In the genomic region with DNA sequence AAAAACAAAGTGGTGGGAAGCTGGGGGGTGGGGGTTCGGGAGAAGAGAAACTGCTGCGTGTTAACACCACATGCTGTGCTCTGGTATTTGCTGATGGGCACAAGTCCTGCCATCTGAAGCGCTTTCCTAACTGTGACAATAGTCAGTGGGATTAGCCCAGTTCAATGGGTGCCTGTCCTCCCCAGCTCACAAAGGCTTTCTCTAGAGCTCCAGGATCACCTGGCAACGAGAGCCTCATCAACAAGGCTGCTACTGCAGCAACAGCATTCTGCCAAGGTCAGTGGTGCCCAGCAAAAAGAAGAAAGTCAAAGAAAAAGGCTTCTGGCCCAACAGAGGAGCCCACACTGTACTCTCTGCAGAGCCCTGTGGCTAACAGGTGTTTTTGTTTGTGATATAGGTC, we compare ENCODE assay signal across 22 mouse cellular contexts. TPM values are rescaled to one million over a fixed set of nuclear protein-coding genes. Genes with fewer than 3 reads are reported as not detected.
DNase-seq lines count a peak whose midpoint lies in the region; ATAC-seq and TF ChIP-seq lines count a peak whose summit lies in the region.
"Had no signal": no experiment of that assay in that cellular context is flagged by ENCODE, and none has a peak within 500 bp of the region (broad histone marks: within the 10 kb centered on the region; RNA-seq: fewer than 3 reads in every experiment).

No protein-coding gene starts in this region.

- no peaks in the 10 kb centered on the region for H3K36me3 ChIP-seq in forebrain, postnatal 0 days (ENCODE audit: insufficient read depth)
- no peaks in the 10 kb centered on the region for H3K36me3 ChIP-seq in forebrain, embryonic 13.5 days (ENCODE audit: poor library complexity, severe bottlenecking)
- no peaks in the 10 kb centered on the region for H3K36me3 ChIP-seq in midbrain, postnatal 0 days (ENCODE audit: insufficient read depth, low read length)
- H3K36me3 ChIP-seq: embryonic facial prominence, embryonic 10.5 days; heart, embryonic 12.5 days; midbrain, embryonic 12.5 days had no signal

- WGBS in forebrain, postnatal 0 days, result 4% methylated on average over 4 of the region's 4 CpGs
- 3% methylated on average over 4 of the region's 4 CpGs for WGBS in forebrain, embryonic 13.5 days
- WGBS in lung, adult 2 months, result 64% methylated on average over 4 of the region's 4 CpGs
- WGBS in midbrain, postnatal 0 days, result 7% methylated on average over 4 of the region's 4 CpGs
- WGBS in cerebellum, adult 2 months, result 23% methylated on average over 4 of the region's 4 CpGs

- no peaks in the 10 kb centered on the region for H3K27me3 ChIP-seq in forebrain, postnatal 0 days (ENCODE audit: insufficient read depth, low read length)
- H3K27me3 ChIP-seq in forebrain, embryonic 13.5 days, result no peaks in the 10 kb centered on the region
- H3K27me3 ChIP-seq in midbrain, postnatal 0 days (ENCODE audit: insufficient read depth, low read length), result no peaks in the 10 kb centered on the region
- H3K27me3 ChIP-seq in cerebellum, adult 2 months (ENCODE audit: control insufficient read depth, insufficient read depth, low read length), result no peaks in the 10 kb centered on the region
- H3K27me3 ChIP-seq: heart, embryonic 12.5 days; midbrain, embryonic 12.5 days had no signal

- DNase-seq in forebrain, postnatal 0 days, result no peak
- DNase-seq in lung, postnatal 36 days, result peak; percentile 18
- DNase-seq in lung, adult 2 months, result no peak
- peak; percentile 48 for DNase-seq in adrenal gland, postnatal 14 days
- peak; percentile 50 for DNase-seq in midbrain, postnatal 0 days (ENCODE audit: low spot score)
- no peak for DNase-seq in cerebellum, adult 2 months
- DNase-seq: cerebellum, adult 11-12 months; cerebellum, postnatal 36 days; gastrocnemius, adult 2 months; heart, postnatal 36 days; kidney, adult 2 months; kidney, postnatal 25 days; thymus, postnatal 14 days had no signal

- TF ChIP-seq POLR2A in lung, adult 2 months (IDR thresholded peaks at IDR 0.05; ENCODE audit: borderline replicate concordance, extremely low read depth, low read depth, low read length), result no peak
- TF ChIP-seq POLR2A in cerebellum, adult 2 months (IDR thresholded peaks at IDR 0.05; ENCODE audit: borderline replicate concordance, insufficient read depth, low read length), result no peak

- no peaks in the 10 kb centered on the region for H3K4me1 ChIP-seq in forebrain, postnatal 0 days (ENCODE audit: insufficient read depth)
- peaks cover 7% of the 10 kb centered on the region for H3K4me1 ChIP-seq in forebrain, embryonic 13.5 days
- H3K4me1 ChIP-seq in lung, adult 2 months (ENCODE audit: control insufficient read depth, insufficient read depth, low read length), result peaks cover 6% of the 10 kb centered on the region
- no peaks in the 10 kb centered on the region; the same call in 1 of the 2 replicates for H3K4me1 ChIP-seq in midbrain, postnatal 0 days (ENCODE audit: insufficient read depth, low read length)
- H3K4me1 ChIP-seq in cerebellum, adult 2 months (ENCODE audit: control insufficient read depth, insufficient read depth, low read length), result no peaks in the 10 kb centered on the region

- peak; percentile 50 for ATAC-seq in forebrain, postnatal 0 days
- no peak for ATAC-seq in forebrain, embryonic 13.5 days
- peak; percentile 56 for ATAC-seq in midbrain, postnatal 0 days (ENCODE audit: low FRiP score)
- no peak for ATAC-seq in erythroblast, adult 5-6 weeks (replicated peaks; ENCODE audit: low FRiP score, poor library complexity, severe bottlenecking)

- no peaks in the 10 kb centered on the region for H3K9me3 ChIP-seq in forebrain, postnatal 0 days (ENCODE audit: low read length)
- H3K9me3 ChIP-seq in forebrain, embryonic 13.5 days (replicated peaks), result no peaks in the 10 kb centered on the region
- no peaks in the 10 kb centered on the region for H3K9me3 ChIP-seq in midbrain, postnatal 0 days (ENCODE audit: low read length)
- H3K9me3 ChIP-seq: embryonic facial prominence, embryonic 10.5 days; heart, embryonic 12.5 days; midbrain, embryonic 12.5 days had no signal

- H3K4me2 ChIP-seq in forebrain, postnatal 0 days (ENCODE audit: low read depth), result no peak overlapping the region
- no peak overlapping the region for H3K4me2 ChIP-seq in forebrain, embryonic 13.5 days
- H3K4me2 ChIP-seq in midbrain, postnatal 0 days (ENCODE audit: low read depth, low read length, poor library complexity, severe bottlenecking), result no peak overlapping the region
- H3K4me2 ChIP-seq: heart, embryonic 12.5 days; midbrain, embryonic 12.5 days had no signal

- TF ChIP-seq CTCF in forebrain, postnatal 0 days (IDR thresholded peaks at IDR 0.05; ENCODE audit: low read depth), result no peak
- TF ChIP-seq CTCF in lung, adult 2 months (IDR thresholded peaks at IDR 0.05; ENCODE audit: insufficient read depth, low read length), result no peak
- TF ChIP-seq CTCF in midbrain, postnatal 0 days (IDR thresholded peaks at IDR 0.05), result no peak
- no peak for TF ChIP-seq CTCF in cerebellum, adult 2 months (IDR thresholded peaks at IDR 0.05; ENCODE audit: borderline replicate concordance, insufficient read depth, low read depth, low read length)

- no peak overlapping the region for H3K9ac ChIP-seq in forebrain, postnatal 0 days
- no peak overlapping the region for H3K9ac ChIP-seq in forebrain, embryonic 13.5 days
- no peak overlapping the region for H3K9ac ChIP-seq in midbrain, postnatal 0 days (replicated peaks; ENCODE audit: low read length, poor library complexity, severe bottlenecking)
- H3K9ac ChIP-seq: heart, embryonic 12.5 days; liver, embryonic 14.5 days; midbrain, embryonic 12.5 days had no signal

- no peak overlapping the region for H3K27ac ChIP-seq in forebrain, postnatal 0 days (ENCODE audit: low read depth, low read length)
- no peak overlapping the region for H3K27ac ChIP-seq in forebrain, embryonic 13.5 days
- no peak overlapping the region for H3K27ac ChIP-seq in midbrain, postnatal 0 days (ENCODE audit: low read depth, low read length)
- H3K27ac ChIP-seq in cerebellum, adult 2 months (ENCODE audit: insufficient read depth, low read length), result no peak overlapping the region
- H3K27ac ChIP-seq: embryonic facial prominence, embryonic 10.5 days; gastrocnemius, adult 2 months; left cerebral cortex, adult 2 months; liver, embryonic 14.5 days; midbrain, embryonic 12.5 days had no signal

- H3K4me3 ChIP-seq in forebrain, postnatal 0 days (ENCODE audit: low read depth, low read length), result no peak overlapping the region
- H3K4me3 ChIP-seq in forebrain, embryonic 13.5 days, result no peak overlapping the region
- no peak overlapping the region for H3K4me3 ChIP-seq in lung, adult 2 months (replicated peaks; ENCODE audit: extremely low read depth, low read depth, low read length)
- H3K4me3 ChIP-seq in midbrain, postnatal 0 days (ENCODE audit: low read depth, low read length), result no peak overlapping the region
- H3K4me3 ChIP-seq in cerebellum, adult 2 months (replicated peaks; ENCODE audit: insufficient read depth, low read depth, low read length), result no peak overlapping the region
- H3K4me3 ChIP-seq: embryonic facial prominence, embryonic 10.5 days; erythroblast, embryonic 14.5 days; gastrocnemius, adult 2 months; heart, embryonic 12.5 days; left cerebral cortex, adult 2 months; midbrain, embryonic 12.5 days had no signal

RNA-seq across cellular contexts. Expression of a gene that starts 58.2 kb away (rescaled TPM):
- total RNA-seq in forebrain, postnatal 0 days (2014; rRNA removed), result 18.7 and 34.0 TPM in 2 replicates
- polyA plus RNA-seq in forebrain, postnatal 0 days (2015; fragmentation: Nextera tagmentation; extraction: Ambion mirVana), result 6.7 and 6.9 TPM in 2 replicates
- polyA plus RNA-seq in forebrain, embryonic 13.5 days (2015; fragmentation: Nextera tagmentation; extraction: Ambion mirVana), result 8.4 and 9.7 TPM in 2 replicates
- polyA plus RNA-seq in lung, adult 2 months (2012; rRNA removed), result 31.3 and 46.6 TPM in 2 replicates
- 80.7 and 91.7 TPM in 2 replicates for total RNA-seq in adrenal gland, postnatal 14 days (2021)
- total RNA-seq in midbrain, postnatal 0 days (2014; rRNA removed), result 19.9 and 30.1 TPM in 2 replicates
- 6.1 and 6.6 TPM in 2 replicates for polyA plus RNA-seq in midbrain, postnatal 0 days (2015; fragmentation: Nextera tagmentation; extraction: Ambion mirVana)
- total RNA-seq in erythroblast, adult 5-6 weeks (2015; ENCODE audit: low replicate concordance), result not detected in 2 replicates
- not detected in 2 replicates for total RNA-seq in erythroblast, adult 5-6 weeks (2017; ENCODE audit: low replicate concordance)
- polyA plus RNA-seq in cerebellum, adult 2 months (2012; rRNA removed), result 339 and 347 TPM in 2 replicates
- total RNA-seq: granulocyte monocyte progenitor cell, adult 5-6 weeks had no signal

Comparison
In these comparisons a context has a peak if more than half of its experiments do, and no peak if none do; other contexts are left out.
1. ATAC-seq: peak in forebrain, postnatal 0 days (single experiment) and midbrain, postnatal 0 days (single experiment); none in forebrain, embryonic 13.5 days (single experiment) and erythroblast, adult 5-6 weeks (single experiment).
2. DNase-seq: peak in lung, postnatal 36 days (single experiment), adrenal gland, postnatal 14 days (single experiment) and midbrain, postnatal 0 days (single experiment); none in forebrain, postnatal 0 days (single experiment), lung, adult 2 months (single experiment) and cerebellum, adult 2 months (0 of 2).